Mouse (Mus musculus): ENCODE measurements around the gene Rab27a.
"Not testable (repeated sequence)": the region's sequence is repeated elsewhere in the genome, so short reads cannot be mapped to it uniquely, and the experiment has no call there.

Rab27a gene

GRCm38 (mm10) chr9:73045711-73046110 is 1.1 kb downstream of the Rab27a start:
- DNase-seq (ENCODE audit: low spot score), result no peak

GRCm38 (mm10) chr9:73047906-73048305 is 3.3 kb downstream of the Rab27a start:
- DNase-seq (ENCODE audit: low spot score), result no peak

- no peak for DNase-seq (ENCODE audit: low spot score)
Measured at GRCm38 (mm10) chr9:73048927-73049326, 4.3 kb downstream of the Rab27a start.

GRCm38 (mm10) chr9:73049833-73050232 is 5.2 kb downstream of the Rab27a start:
- no peak for DNase-seq (ENCODE audit: low spot score)

- no peak for DNase-seq (ENCODE audit: low spot score)
Measured at GRCm38 (mm10) chr9:73050606-73051005, 6.0 kb downstream of the Rab27a start.

GRCm38 (mm10) chr9:73055441-73055911 is 10.8 kb downstream of the Rab27a start:
- no peak for DNase-seq (ENCODE audit: low spot score)

GRCm38 (mm10) chr9:73059224-73059623 is 14.6 kb downstream of the Rab27a start:
- no peak for DNase-seq (ENCODE audit: low spot score)

- DNase-seq (ENCODE audit: low spot score), result no peak
Measured at GRCm38 (mm10) chr9:73063621-73064290, 19.1 kb downstream of the Rab27a start.

- no peak for DNase-seq (ENCODE audit: low spot score)
Measured at GRCm38 (mm10) chr9:73067086-73067485, 22.4 kb downstream of the Rab27a start.

- DNase-seq (ENCODE audit: low spot score), result no peak
Measured at GRCm38 (mm10) chr9:73068230-73068679, 23.6 kb downstream of the Rab27a start.

GRCm38 (mm10) chr9:73068688-73069087 is 24.0 kb downstream of the Rab27a start:
- no peak for DNase-seq (ENCODE audit: low spot score)

GRCm38 (mm10) chr9:73070971-73071659 is 26.5 kb downstream of the Rab27a start:
- DNase-seq (ENCODE audit: low spot score), result no peak

- no peak for DNase-seq (ENCODE audit: low spot score)
Measured at GRCm38 (mm10) chr9:73072426-73072825, 27.8 kb downstream of the Rab27a start.

- no peak for DNase-seq (ENCODE audit: low spot score)
Measured at GRCm38 (mm10) chr9:73073169-73073568, 28.5 kb downstream of the Rab27a start.

- not testable (repeated sequence) for DNase-seq (ENCODE audit: low spot score)
Measured at GRCm38 (mm10) chr9:73079349-73079748, 34.7 kb downstream of the Rab27a start.

- no peak for DNase-seq (ENCODE audit: low spot score)
Measured at GRCm38 (mm10) chr9:73079801-73080325, 35.2 kb downstream of the Rab27a start.

- DNase-seq (ENCODE audit: low spot score), result no peak
Measured at GRCm38 (mm10) chr9:73082291-73083000, 37.8 kb downstream of the Rab27a start.

- DNase-seq (ENCODE audit: low spot score), result no peak
Measured at GRCm38 (mm10) chr9:73083956-73084355, 39.3 kb downstream of the Rab27a start.

- no peak for DNase-seq (ENCODE audit: low spot score)
Measured at GRCm38 (mm10) chr9:73085845-73086244, 41.2 kb downstream of the Rab27a start.

GRCm38 (mm10) chr9:73087121-73087520 is 42.5 kb downstream of the Rab27a start:
- no peak for DNase-seq (ENCODE audit: low spot score)

GRCm38 (mm10) chr9:73087581-73087980 is 42.9 kb downstream of the Rab27a start:
- no peak for DNase-seq (ENCODE audit: low spot score)

- no peak for DNase-seq (ENCODE audit: low spot score)
Measured at GRCm38 (mm10) chr9:73089222-73089920, 44.7 kb downstream of the Rab27a start.

All from layer of hippocampus, adult 9-10 months (tissue).